Comparison of ENCODE assay signal across 21 mouse cellular contexts in the genomic region with DNA sequence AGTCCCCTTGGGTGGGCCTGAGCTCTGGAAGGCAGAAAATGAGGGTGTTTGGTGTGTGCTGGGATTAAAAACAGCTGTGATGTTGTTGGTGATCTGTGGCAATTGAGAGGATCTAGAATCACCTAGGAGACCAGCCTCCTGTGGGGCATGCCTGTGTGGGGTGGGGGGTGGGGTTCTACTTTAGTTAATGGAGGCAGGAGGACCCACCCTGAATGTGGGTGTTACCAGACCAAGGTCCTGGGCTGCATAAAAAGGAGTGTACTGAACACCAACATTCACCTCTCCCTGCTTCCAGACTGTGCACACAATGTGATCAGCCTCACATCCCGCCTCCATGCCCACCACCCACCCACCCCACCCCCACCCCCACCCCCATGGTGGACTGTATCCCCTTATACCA.
"Had no signal": no experiment of that assay in that cellular context is flagged by ENCODE, and none has a peak within 500 bp of the region (broad histone marks: within the 10 kb centered on the region; RNA-seq: fewer than 3 reads in every experiment).

No protein-coding gene starts in this region.

- DNase-seq: kidney, adult 9 months; kidney, postnatal 14 days; kidney, postnatal 4 days; left cerebral cortex, postnatal 4 days; liver; lung, adult 18-20 months; lung, postnatal 10 days; lung, postnatal 36 days; right cerebral cortex, postnatal 25 days; spleen, adult 18-20 months; thymus, adult 18-20 months; thymus, postnatal 36 days had no signal

- H3K4me2 ChIP-seq: limb, embryonic 13.5 days; liver, embryonic 12.5 days; liver, embryonic 15.5 days; lung, embryonic 15.5 days; midbrain, embryonic 12.5 days; midbrain, embryonic 15.5 days; neural tube, embryonic 12.5 days; stomach, embryonic 15.5 days had no signal

- H3K9me3 ChIP-seq: lung, embryonic 15.5 days; midbrain, embryonic 15.5 days; stomach, embryonic 15.5 days had no signal

- H3K4me3 ChIP-seq: limb, embryonic 13.5 days; liver, embryonic 12.5 days; liver, embryonic 15.5 days; lung, embryonic 15.5 days; megakaryocyte, embryonic 14.5 days; midbrain, embryonic 12.5 days; midbrain, embryonic 15.5 days; neural tube, embryonic 12.5 days; stomach, embryonic 15.5 days had no signal

- H3K9ac ChIP-seq: limb, embryonic 13.5 days; liver, embryonic 12.5 days; liver, embryonic 15.5 days; lung, embryonic 15.5 days; midbrain, embryonic 12.5 days; midbrain, embryonic 15.5 days; neural tube, embryonic 12.5 days; stomach, embryonic 15.5 days had no signal

- H3K36me3 ChIP-seq: liver, embryonic 12.5 days; liver, embryonic 15.5 days; lung, embryonic 15.5 days; midbrain, embryonic 12.5 days; midbrain, embryonic 15.5 days; neural tube, embryonic 12.5 days; stomach, embryonic 15.5 days had no signal

- H3K27me3 ChIP-seq: limb, embryonic 13.5 days; liver, embryonic 15.5 days; lung, embryonic 15.5 days; megakaryocyte, embryonic 14.5 days; midbrain, embryonic 15.5 days; neural tube, embryonic 12.5 days; stomach, embryonic 15.5 days had no signal

- ATAC-seq: liver, embryonic 12.5 days; midbrain, embryonic 15.5 days had no signal

- H3K27ac ChIP-seq: limb, embryonic 13.5 days; liver, embryonic 12.5 days; liver, embryonic 15.5 days; lung, embryonic 15.5 days; midbrain, embryonic 12.5 days; midbrain, embryonic 15.5 days; neural tube, embryonic 12.5 days; stomach, embryonic 15.5 days had no signal
